ENCODE assay signal across 7 mouse cellular contexts in genomic region chr10:70814354-70815131, GRCm38 (mm10).
DNase-seq lines count a peak whose midpoint lies in the region; ATAC-seq and TF ChIP-seq lines count a peak whose summit lies in the region.

No protein-coding gene starts in this region.

- H3K4me2 ChIP-seq in liver, postnatal 0 days (ENCODE audit: low read depth, low read length): no peak overlapping the region
- no peak overlapping the region for H3K4me2 ChIP-seq in forebrain, embryonic 16.5 days (ENCODE audit: low read length)

- H3K4me1 ChIP-seq in liver, postnatal 0 days (ENCODE audit: insufficient read depth): no peaks in the 10 kb centered on the region
- no peaks in the 10 kb centered on the region for H3K4me1 ChIP-seq in forebrain, embryonic 16.5 days (replicated peaks; ENCODE audit: control insufficient read depth, insufficient read depth, low read length)

- TF ChIP-seq CTCF in liver, postnatal 0 days (IDR thresholded peaks at IDR 0.05; ENCODE audit: low read depth): 0 out of 2 replicates have a peak, but pooled peaks have one; percentile 27
- peak; percentile 61; the same call in 1 of the 2 replicates for TF ChIP-seq CTCF in brain, embryonic 14.5 days (IDR thresholded peaks at IDR 0.05; ENCODE audit: borderline replicate concordance, extremely low read depth, insufficient read depth, insufficient read length)
- peak; percentile 96 for TF ChIP-seq CTCF in layer of hippocampus, adult 2 months (conservative IDR thresholded peaks at IDR 0.05)

- no peak for ATAC-seq in liver, postnatal 0 days
- ATAC-seq in forebrain, embryonic 16.5 days: peak; percentile 67; the same call in 1 of the 2 replicates
- no peak for ATAC-seq in monocyte, adult 5-6 weeks (replicated peaks; ENCODE audit: insufficient number of reproducible peaks, low FRiP score, low TSS enrichment, poor library complexity, severe bottlenecking)

- no peak overlapping the region for H3K9ac ChIP-seq in liver, postnatal 0 days (replicated peaks)
- no peak overlapping the region for H3K9ac ChIP-seq in forebrain, embryonic 16.5 days (replicated peaks; ENCODE audit: low read depth, low read length)

- TF ChIP-seq POLR2A in brain, embryonic 14.5 days (IDR thresholded peaks at IDR 0.05; ENCODE audit: borderline replicate concordance, extremely low read depth, insufficient read depth, insufficient read length, poor library complexity, severe bottlenecking): no peak

- no peak for DNase-seq in liver, postnatal 0 days
- DNase-seq in liver: no peak
- peak; percentile 84 for DNase-seq in brain, embryonic 14.5 days (ENCODE audit: low read depth)
- DNase-seq in layer of hippocampus, adult 2 months (ENCODE audit: low spot score in 2 of 2): peak; percentile 37 to 56
- no peak for DNase-seq in urinary bladder, adult 2 months (ENCODE audit: low spot score)

- H3K27me3 ChIP-seq in liver, postnatal 0 days (ENCODE audit: insufficient read depth, low read length): no peaks in the 10 kb centered on the region
- H3K27me3 ChIP-seq in forebrain, embryonic 16.5 days (replicated peaks; ENCODE audit: control insufficient read depth, insufficient read depth, low read length): no peaks in the 10 kb centered on the region

- H3K36me3 ChIP-seq in liver, postnatal 0 days (replicated peaks; ENCODE audit: insufficient read depth, low read length): no peaks in the 10 kb centered on the region
- no peaks in the 10 kb centered on the region for H3K36me3 ChIP-seq in forebrain, embryonic 16.5 days (ENCODE audit: control insufficient read depth, insufficient read depth)

- no peak overlapping the region for H3K27ac ChIP-seq in liver, postnatal 0 days (ENCODE audit: low read depth)
- H3K27ac ChIP-seq in forebrain, embryonic 16.5 days (ENCODE audit: low read length): no peak overlapping the region
- no peak overlapping the region for H3K27ac ChIP-seq in layer of hippocampus, adult 2 months

- no peak for TF ChIP-seq EP300 in liver, postnatal 0 days (IDR thresholded peaks at IDR 0.05; ENCODE audit: low read depth)

- no peaks in the 10 kb centered on the region for H3K9me3 ChIP-seq in liver, postnatal 0 days (ENCODE audit: low read length)
- H3K9me3 ChIP-seq in forebrain, embryonic 16.5 days (ENCODE audit: control insufficient read depth, low read length): no peaks in the 10 kb centered on the region

- 61% methylated on average over 15 of the region's 15 CpGs for WGBS in liver, postnatal 0 days (ENCODE audit: insufficient replicate concordance)
- WGBS in forebrain, embryonic 16.5 days: 64% methylated on average over 15 of the region's 15 CpGs

- H3K4me3 ChIP-seq in liver, postnatal 0 days (ENCODE audit: low read depth, low read length): no peak overlapping the region
- H3K4me3 ChIP-seq in forebrain, embryonic 16.5 days (replicated peaks; ENCODE audit: low read length): no peak overlapping the region
- no peak overlapping the region for H3K4me3 ChIP-seq in layer of hippocampus, adult 2 months

Comparison
In these comparisons a context has a peak if more than half of its experiments do, and no peak if none do; other contexts are left out.
1. DNase-seq: peak in brain, embryonic 14.5 days (single experiment) and layer of hippocampus, adult 2 months (2 of 2); none in liver, postnatal 0 days (single experiment), liver (single experiment) and urinary bladder, adult 2 months (single experiment).
2. CTCF ChIP-seq: peak in every context shown above with its lines; median percentile 96 in layer of hippocampus, adult 2 months; 61 in brain, embryonic 14.5 days; 27 in liver, postnatal 0 days.